Mouse (Mus musculus) intestine, embryonic 14.5 days (tissue): ENCODE measurements around the gene Myl7. TPM values are rescaled to one million over a fixed set of nuclear protein-coding genes. Genes with fewer than 3 reads are reported as not detected.

Source experiments
- ATAC-seq: fragments of 200-750 bp; cut with Nextera tagmentation; replicated peaks from 2 replicates; pipeline ENCODE4 v1.8.0; 2017; ENCODE audit warnings: low read depth, moderate number of reproducible peaks, moderate TSS enrichment, moderate library complexity; ENCODE audit not compliant: low FRiP score, low TSS enrichment
- DNase-seq: peaks from one replicate; pipeline ENCODE4 v3.0.0-alpha.2; 2018; ENCODE audit warnings: low spot score
- H3K27ac ChIP-seq: fragments of 300-500 bp; sonication (generic); 2 replicates; pipeline ENCODE4 v1.5.1; 2014; ENCODE audit warnings: low read depth, mild to moderate bottlenecking, control low read depth
- H3K27me3 ChIP-seq: fragments of 300-500 bp; sonication (generic); replicated peaks from 2 replicates; pipeline ENCODE4 v1.6.1; 2014; ENCODE audit warnings: low read length, control low read depth; ENCODE audit not compliant: control insufficient read depth, insufficient read depth
- H3K36me3 ChIP-seq: fragments of 300-500 bp; sonication (generic); 2 replicates; pipeline ENCODE4 v1.6.1; 2014; ENCODE audit warnings: low read length, control low read depth; ENCODE audit not compliant: control insufficient read depth, insufficient read depth
- H3K4me1 ChIP-seq: fragments of 300-500 bp; sonication (generic); replicated peaks from 2 replicates; pipeline ENCODE4 v1.6.1; 2014; ENCODE audit warnings: low read length, control low read depth, mixed read lengths; ENCODE audit not compliant: control insufficient read depth, insufficient read depth
- H3K4me2 ChIP-seq: fragments of 300-500 bp; sonication (generic); 2 replicates; pipeline ENCODE4 v1.6.1; 2014; ENCODE audit warnings: low read length
- H3K4me3 ChIP-seq: fragments of 300-500 bp; sonication (generic); 2 replicates; pipeline ENCODE4 v1.5.1; 2014; ENCODE audit warnings: low read depth, low read length, control low read depth, mixed read lengths
- H3K9ac ChIP-seq: fragments of 300-500 bp; sonication (generic); 2 replicates; pipeline ENCODE4 v1.6.1; 2014; ENCODE audit warnings: mild to moderate bottlenecking, low read length
- H3K9me3 ChIP-seq: fragments of 300-500 bp; sonication (generic); 2 replicates; pipeline ENCODE4 v1.6.1; 2016; ENCODE audit warnings: low read length, control low read depth; ENCODE audit not compliant: control insufficient read depth
- WGBS: fragments of 180-500 bp; shearing (Covaris S2); extraction: QIAGEN DNeasy Blood & Tissue Kit; methylation state at CpG from one replicate; pipeline ENCODE4 v1.1.7; 2014; 5-methylcytosine and 5-hydroxymethylcytosine counted together
- polyA plus RNA-seq: library from polyadenylated mRNA; unstranded; fragments of >200 nt; fragmentation: Nextera tagmentation; extraction: Ambion mirVana; gene quantifications from 2 replicates; pipeline ENCODE4 v1.2.1, GENCODE M21; 2014

Myl7 gene
- polyA plus RNA-seq, 1 experiment from 2014 or later, result 33.3 TPM

DNA sequence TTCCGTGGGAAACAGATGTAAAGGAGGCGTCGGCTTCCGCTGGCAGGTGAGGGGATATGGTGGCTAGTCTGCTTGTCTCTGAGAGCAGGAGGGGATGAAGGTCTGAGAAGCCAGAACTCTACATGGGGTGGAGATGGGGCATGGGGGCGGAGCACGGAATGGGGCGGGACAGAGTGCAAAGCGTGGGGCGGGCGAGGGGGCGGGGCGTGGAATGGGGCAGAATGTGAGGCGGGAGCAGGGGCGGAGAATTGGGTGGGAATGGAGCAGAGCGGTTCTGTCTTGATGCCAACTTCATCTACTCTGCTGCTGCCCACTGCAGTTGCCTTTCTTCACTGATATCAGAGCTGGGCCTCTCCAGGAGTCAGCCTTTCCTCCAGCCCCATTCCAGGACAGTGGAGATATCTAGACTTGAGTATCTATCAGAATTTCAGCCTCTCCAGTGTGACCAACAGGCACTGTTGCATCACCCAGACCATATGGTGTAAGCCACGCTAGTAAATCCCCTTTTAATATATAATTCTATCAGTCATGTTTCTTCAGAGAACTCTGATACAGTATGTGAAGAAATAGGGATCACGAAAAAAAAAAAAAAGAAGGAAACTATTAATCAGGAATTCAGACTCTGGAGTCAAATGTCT is 21.9 kb upstream of the Myl7 start:
- ATAC-seq (no peak), DNase-seq (no peak)
- no peaks in the 10 kb centered on the region for H3K36me3 ChIP-seq
- H3K4me1 ChIP-seq, result no peaks in the 10 kb centered on the region
- peak overlapping the region; percentile 15 for H3K4me2 ChIP-seq
- 35% methylated on average over 17 of the region's 17 CpGs for WGBS
- H3K9me3 ChIP-seq, result no peaks in the 10 kb centered on the region
- no peak overlapping the region for H3K9ac ChIP-seq
- no peak overlapping the region for H3K4me3 ChIP-seq
- H3K27ac ChIP-seq, result no peak overlapping the region
- no peaks in the 10 kb centered on the region for H3K27me3 ChIP-seq

DNA sequence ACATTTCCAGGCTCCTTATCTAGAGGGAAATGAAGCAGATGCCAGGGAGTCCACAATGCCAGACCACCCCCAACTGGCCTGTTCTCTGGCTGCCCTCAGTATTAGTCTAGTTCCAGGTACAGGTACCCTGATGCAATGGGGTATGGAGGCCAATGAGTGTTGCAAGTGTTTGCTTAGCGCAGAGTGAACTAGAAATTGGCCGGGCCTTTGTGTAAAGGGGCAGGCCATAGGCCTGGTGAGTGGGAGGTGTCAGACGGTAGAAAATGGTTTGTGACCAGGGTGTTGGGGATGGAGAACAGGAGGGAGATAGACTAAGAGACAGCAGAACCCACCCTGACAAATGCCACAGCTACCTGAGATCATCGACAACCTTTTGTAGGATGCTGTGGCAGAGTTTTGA is 21.0 kb upstream of the Myl7 start:
- DNase-seq (no peak), ATAC-seq (no peak)
- Histone ChIP-seq H3K36me3 (no peaks in the 10 kb centered on the region), H3K4me2 (no peak overlapping the region), H3K27me3 (no peaks in the 10 kb centered on the region), H3K9me3 (no peaks in the 10 kb centered on the region), H3K4me1 (no peaks in the 10 kb centered on the region), H3K4me3 (no peak overlapping the region), H3K9ac (no peak overlapping the region), H3K27ac (no peak overlapping the region)
- WGBS, result 78% methylated on average over 4 of the region's 4 CpGs

DNA sequence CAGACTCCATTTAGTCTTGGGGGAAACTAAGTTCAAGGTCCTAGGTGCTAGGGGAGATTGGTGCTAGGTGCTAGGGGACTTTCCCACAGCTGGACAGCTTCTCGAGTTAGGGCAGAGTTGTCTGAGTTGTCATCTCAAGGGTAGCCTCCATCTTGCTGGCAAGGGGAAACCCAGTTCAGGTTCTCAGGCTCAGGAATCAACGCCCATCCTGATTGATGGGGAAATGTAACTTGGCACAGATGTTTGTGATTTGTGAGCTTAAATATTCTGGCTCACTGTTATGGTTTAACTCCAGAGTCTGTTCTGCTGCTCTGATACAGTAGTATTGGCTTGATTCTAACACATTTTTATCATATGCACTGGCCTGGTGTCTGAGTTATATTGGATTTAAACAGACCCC is 19.5 kb upstream of the Myl7 start:
- Histone ChIP-seq H3K36me3 (no peaks in the 10 kb centered on the region), H3K27ac (no peak overlapping the region), H3K9ac (no peak overlapping the region), H3K4me1 (no peaks in the 10 kb centered on the region), H3K4me2 (no peak overlapping the region), H3K27me3 (no peaks in the 10 kb centered on the region), H3K4me3 (no peak overlapping the region), H3K9me3 (no peaks in the 10 kb centered on the region)
- no peak for ATAC-seq
- 73% methylated on average over 2 of the region's 2 CpGs for WGBS
- no peak for DNase-seq

DNA sequence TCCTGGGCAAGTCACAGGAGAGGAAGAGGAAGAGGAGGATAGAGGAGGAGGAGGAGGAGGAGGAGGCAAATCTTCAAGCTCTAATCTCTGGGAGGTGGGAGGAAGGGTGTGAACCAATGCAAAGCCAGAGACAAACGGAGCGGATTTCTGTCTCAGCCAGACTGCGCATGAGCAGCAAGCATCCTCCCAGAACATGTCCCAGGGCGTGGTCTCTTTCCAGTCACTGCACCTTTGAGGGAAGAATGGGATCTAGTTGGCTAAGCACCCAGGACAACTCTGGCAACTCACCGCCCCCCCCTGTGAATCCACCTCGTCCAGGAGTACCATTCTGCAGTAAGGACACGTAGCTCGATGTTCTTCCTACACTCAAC is 17.6 kb upstream of the Myl7 start:
- Histone ChIP-seq H3K9me3 (no peaks in the 10 kb centered on the region), H3K27ac (no peak overlapping the region), H3K9ac (no peak overlapping the region), H3K4me2 (no peak overlapping the region), H3K27me3 (no peaks in the 10 kb centered on the region), H3K4me1 (no peaks in the 10 kb centered on the region), H3K4me3 (no peak overlapping the region), H3K36me3 (no peaks in the 10 kb centered on the region)
- no peak for ATAC-seq
- 67% methylated on average over 8 of the region's 8 CpGs for WGBS
- no peak for DNase-seq

DNA sequence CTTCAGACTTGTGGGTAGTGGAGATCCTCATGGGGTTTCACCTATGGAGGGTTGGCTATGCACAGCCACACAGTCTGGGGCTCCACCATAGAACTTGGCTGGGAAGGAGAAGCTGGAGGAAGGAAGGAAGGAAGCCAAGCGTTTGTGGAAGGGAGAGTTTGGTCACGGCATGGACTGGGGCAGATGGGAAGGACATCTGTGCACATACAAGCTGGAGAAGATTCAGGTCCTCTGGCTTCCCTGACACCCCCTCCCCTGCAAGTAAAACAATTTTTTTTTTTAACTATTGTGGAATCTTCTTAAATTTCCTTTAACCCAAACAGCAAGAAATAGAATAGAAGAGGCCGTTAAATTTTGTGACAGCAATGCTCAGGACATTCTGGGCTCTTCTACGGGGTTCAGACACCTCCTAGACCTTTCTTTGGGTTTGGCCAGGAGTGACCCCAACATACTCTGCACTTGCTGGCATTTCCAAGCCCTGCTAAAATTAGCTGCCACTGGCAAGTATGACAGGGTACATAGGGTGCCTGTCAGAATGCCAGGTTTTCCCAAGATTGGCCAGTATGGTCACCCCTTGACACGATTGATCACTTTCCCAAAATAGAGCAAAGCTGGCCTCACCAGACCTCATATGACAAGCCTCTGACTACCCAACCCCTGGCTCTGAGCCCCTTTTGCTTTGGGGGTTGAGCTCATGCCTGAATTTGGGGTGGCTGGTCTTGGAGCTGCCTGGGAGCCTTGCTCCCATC is 17.0 kb upstream of the Myl7 start:
- H3K4me1 ChIP-seq, result no peaks in the 10 kb centered on the region
- no peak overlapping the region for H3K27ac ChIP-seq
- no peak overlapping the region for H3K4me2 ChIP-seq
- no peaks in the 10 kb centered on the region for H3K36me3 ChIP-seq
- ATAC-seq (no peak), DNase-seq (no peak)
- H3K4me3 ChIP-seq, result no peak overlapping the region
- no peaks in the 10 kb centered on the region for H3K27me3 ChIP-seq
- no peak overlapping the region for H3K9ac ChIP-seq
- H3K9me3 ChIP-seq, result no peaks in the 10 kb centered on the region
- 82% methylated on average over 5 of the region's 5 CpGs for WGBS

DNA sequence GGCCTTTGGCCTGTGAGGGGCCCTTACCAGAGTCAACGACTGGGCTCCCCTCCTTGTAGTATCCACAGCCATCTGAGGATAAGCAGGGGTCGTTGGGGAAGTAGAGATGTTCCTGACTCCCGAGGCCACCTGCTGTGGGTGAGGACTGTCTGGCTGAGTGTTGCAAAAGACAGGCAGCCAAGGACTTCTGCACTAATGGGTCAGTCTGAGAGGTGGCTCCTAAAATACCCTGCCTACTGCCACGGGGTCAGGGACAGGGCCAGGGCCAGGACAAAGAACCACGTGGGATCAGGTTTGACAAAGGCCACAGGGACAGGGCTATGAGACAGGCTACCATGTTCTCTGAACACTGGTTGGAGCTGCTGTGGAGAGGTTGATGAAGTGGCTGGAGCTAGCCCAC is 16.4 kb upstream of the Myl7 start:
- Histone ChIP-seq H3K27me3 (no peaks in the 10 kb centered on the region), H3K4me1 (no peaks in the 10 kb centered on the region), H3K27ac (no peak overlapping the region), H3K36me3 (no peaks in the 10 kb centered on the region), H3K4me3 (no peak overlapping the region), H3K4me2 (no peak overlapping the region), H3K9ac (no peak overlapping the region), H3K9me3 (no peaks in the 10 kb centered on the region)
- no peak for ATAC-seq
- 59% methylated on average over 5 of the region's 5 CpGs for WGBS
- DNase-seq, result no peak

DNA sequence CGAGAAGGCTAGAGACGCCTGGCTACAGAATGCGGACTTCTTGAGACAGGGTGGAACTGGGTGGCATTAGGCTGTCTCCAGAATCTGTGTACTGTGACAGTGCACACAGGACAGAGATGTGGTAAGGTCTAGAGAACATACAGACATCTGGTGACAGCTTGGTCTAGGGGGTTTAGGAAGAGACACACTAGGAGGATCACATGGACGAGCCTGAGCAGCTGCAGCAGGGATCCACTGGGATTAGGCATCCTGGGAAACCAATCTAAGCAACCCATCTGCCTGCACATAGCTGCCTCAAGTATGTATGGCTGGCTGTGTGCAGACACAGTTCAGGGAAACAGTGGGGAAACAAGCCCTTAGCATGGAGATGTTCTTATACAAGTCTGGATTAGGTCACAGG is 15.4 kb upstream of the Myl7 start:
- no peaks in the 10 kb centered on the region for H3K9me3 ChIP-seq
- DNase-seq (no peak), ATAC-seq (no peak)
- WGBS, result 72% methylated on average over 4 of the region's 4 CpGs
- H3K27ac ChIP-seq, result no peak overlapping the region
- H3K4me2 ChIP-seq, result no peak overlapping the region
- no peaks in the 10 kb centered on the region for H3K4me1 ChIP-seq
- H3K27me3 ChIP-seq, result no peaks in the 10 kb centered on the region
- no peak overlapping the region for H3K4me3 ChIP-seq
- no peak overlapping the region for H3K9ac ChIP-seq
- no peaks in the 10 kb centered on the region for H3K36me3 ChIP-seq

DNA sequence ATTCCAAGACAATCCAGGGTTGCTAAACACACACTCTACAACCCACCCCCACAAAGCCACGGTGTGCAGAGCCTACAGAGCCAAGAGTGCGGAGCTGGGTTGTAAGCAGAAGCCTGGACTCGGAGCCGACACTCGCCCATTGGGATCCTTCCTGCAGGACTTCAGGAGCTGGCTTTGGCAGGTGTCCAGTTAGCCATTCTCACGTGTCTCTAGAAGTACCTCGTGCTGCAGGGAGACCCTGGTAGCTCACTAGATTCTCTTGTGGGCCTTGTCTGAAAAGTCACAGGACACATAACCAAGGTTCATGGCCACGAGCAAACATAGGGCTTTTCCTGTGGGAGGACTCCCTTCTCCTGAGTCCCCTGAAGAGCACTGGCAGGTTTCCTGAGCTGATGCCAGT is 14.7 kb upstream of the Myl7 start:
- no peak overlapping the region for H3K9ac ChIP-seq
- H3K9me3 ChIP-seq, result no peaks in the 10 kb centered on the region
- no peak for ATAC-seq
- no peaks in the 10 kb centered on the region for H3K36me3 ChIP-seq
- H3K4me3 ChIP-seq, result no peak overlapping the region
- H3K27me3 ChIP-seq, result no peaks in the 10 kb centered on the region
- H3K4me1 ChIP-seq, result no peaks in the 10 kb centered on the region
- DNase-seq, result no peak
- 68% methylated on average over 8 of the region's 8 CpGs for WGBS
- no peak overlapping the region for H3K4me2 ChIP-seq
- H3K27ac ChIP-seq, result no peak overlapping the region

DNA sequence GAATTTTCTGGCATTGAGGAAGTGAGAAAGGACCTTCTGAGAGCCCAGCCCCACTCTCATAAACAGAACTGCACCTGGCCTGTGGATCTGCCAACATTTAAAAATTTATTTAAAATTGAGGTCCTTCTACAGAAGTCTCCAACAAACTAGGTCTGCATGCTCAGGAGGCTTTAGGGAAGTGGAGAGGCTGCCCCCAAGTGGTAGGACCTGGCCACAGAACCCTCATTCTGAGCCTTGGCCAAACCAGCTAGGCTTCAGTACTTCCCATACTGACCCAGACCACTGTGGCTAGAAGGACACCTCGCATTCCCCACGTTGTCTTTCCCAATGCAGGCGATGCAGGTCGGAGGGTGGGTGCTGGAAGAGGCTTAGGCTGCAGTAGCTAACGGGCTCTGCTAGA is 14.1 kb upstream of the Myl7 start:
- no peak overlapping the region for H3K4me3 ChIP-seq
- 26% methylated on average over 5 of the region's 5 CpGs for WGBS
- H3K4me1 ChIP-seq, result no peaks in the 10 kb centered on the region
- no peaks in the 10 kb centered on the region for H3K27me3 ChIP-seq
- no peak for ATAC-seq
- no peak overlapping the region for H3K4me2 ChIP-seq
- H3K36me3 ChIP-seq, result no peaks in the 10 kb centered on the region
- H3K9me3 ChIP-seq, result no peaks in the 10 kb centered on the region
- H3K27ac ChIP-seq, result no peak overlapping the region
- DNase-seq, result peak; percentile 75
- H3K9ac ChIP-seq, result no peak overlapping the region
